Mouse (Mus musculus): Measurements from ENCODE around the gene Aurkb. TPM values are rescaled to one million over a fixed set of nuclear protein-coding genes. Genes with fewer than 3 reads are reported as not detected.

Gene Aurkb
- polyA plus RNA-seq, 1 experiment from 2014 or later = 12.6 TPM

DNA sequence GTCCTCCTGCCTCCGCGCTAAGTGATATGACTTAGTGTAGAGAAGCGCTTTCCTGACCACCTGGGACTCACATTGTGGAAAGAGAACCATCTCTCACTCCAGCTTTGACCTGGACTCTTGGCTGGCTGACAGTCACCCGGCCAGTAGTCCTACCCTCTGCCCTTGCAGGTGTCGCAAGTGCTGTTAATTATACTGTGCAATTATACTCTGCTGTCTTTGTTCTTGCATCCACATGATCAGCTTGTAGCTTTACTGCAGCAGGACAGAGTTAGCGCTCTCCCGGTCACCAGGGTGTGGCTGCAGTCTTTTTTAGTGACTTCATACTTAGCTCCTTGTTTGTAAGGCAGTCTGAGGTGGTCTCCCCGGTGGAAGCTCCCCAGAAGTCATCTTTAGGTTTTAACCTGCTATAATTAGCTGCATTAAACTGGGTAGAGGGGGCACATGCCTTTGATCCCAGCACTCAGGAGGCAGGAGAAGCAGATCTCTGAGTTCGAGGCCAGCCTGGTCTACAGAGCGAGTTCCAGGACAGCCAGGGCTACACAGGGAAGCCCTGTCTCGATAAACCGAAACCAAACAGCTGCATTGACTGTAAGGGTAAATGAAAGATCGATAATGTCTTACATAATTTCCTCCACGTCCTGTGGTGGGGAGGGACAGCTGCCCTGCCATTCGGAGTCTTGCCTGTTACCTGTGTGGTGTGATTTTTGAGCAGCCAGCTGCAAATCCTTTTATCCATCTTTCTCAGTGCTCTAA lies 34.8 kb downstream of the Aurkb start:
- no peak overlapping the region for H3K4me3 ChIP-seq (ENCODE audit: low read depth, low read length)
- no peak overlapping the region for H3K9ac ChIP-seq (ENCODE audit: low read depth, low read length)
- 86% methylated on average over 15 of the region's 15 CpGs for WGBS
- H3K27ac ChIP-seq (ENCODE audit: low read length) = no peak overlapping the region
- H3K4me2 ChIP-seq (ENCODE audit: low read length) = no peak overlapping the region
- no peaks in the 10 kb centered on the region for H3K9me3 ChIP-seq (replicated peaks; ENCODE audit: control insufficient read depth, low read length, poor library complexity, severe bottlenecking)
- no peaks in the 10 kb centered on the region for H3K27me3 ChIP-seq (ENCODE audit: control insufficient read depth, insufficient read depth, low read depth, low read length)
- no peak for ATAC-seq
- no peaks in the 10 kb centered on the region for H3K36me3 ChIP-seq (ENCODE audit: control insufficient read depth, insufficient read depth, low read length)
- no peaks in the 10 kb centered on the region for H3K4me1 ChIP-seq (ENCODE audit: control insufficient read depth, insufficient read depth, low read length)

DNA sequence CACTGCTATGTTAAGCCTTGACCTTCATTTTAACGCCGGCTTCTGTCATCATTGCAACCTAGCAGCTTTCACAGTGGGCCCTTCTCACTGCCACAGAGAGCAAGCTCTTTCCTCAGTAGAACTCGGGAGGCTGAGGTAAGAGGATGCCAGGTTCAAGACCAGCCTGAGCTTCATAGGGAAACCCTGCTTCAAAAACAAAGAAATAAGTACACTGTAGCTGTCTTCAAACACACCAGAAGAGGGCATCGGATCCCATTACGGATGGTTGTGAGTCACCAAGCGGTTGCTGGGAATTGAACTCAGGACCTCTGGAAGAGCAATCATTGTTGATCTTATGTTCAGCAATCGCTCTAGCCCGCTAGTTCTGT lies 35.4 kb downstream of the Aurkb start:
- Histone ChIP-seq H3K4me1 (ENCODE audit: control insufficient read depth, insufficient read depth, low read length) (no peaks in the 10 kb centered on the region), H3K9ac (ENCODE audit: low read depth, low read length) (no peak overlapping the region), H3K9me3 (replicated peaks; ENCODE audit: control insufficient read depth, low read length, poor library complexity, severe bottlenecking) (no peaks in the 10 kb centered on the region), H3K27me3 (ENCODE audit: control insufficient read depth, insufficient read depth, low read depth, low read length) (no peaks in the 10 kb centered on the region), H3K4me3 (ENCODE audit: low read depth, low read length) (no peak overlapping the region), H3K27ac (ENCODE audit: low read length) (no peak overlapping the region), H3K4me2 (ENCODE audit: low read length) (no peak overlapping the region), H3K36me3 (ENCODE audit: control insufficient read depth, insufficient read depth, low read length) (no peaks in the 10 kb centered on the region)
- 89% methylated on average over 8 of the region's 8 CpGs for WGBS
- ATAC-seq = no peak

DNA sequence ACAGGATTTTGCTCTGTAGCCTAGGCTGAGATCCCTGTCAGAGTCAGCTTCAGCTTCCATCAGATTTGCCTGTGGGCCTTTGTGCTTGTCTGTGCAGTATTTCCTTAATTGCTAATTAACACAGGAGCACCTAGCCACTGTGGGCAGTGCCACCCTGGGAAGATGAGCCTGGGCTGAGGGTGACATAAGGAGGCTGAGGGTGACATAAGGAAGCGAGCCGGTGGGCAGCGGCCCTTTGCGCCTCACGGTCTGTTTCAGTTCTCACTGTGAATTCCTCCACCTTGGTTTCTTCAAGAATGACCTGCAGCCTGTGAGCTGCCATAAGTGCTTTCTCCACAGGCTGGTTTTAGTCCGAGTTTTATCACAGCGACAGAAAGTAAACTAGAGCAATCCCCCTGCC lies 36.2 kb downstream of the Aurkb start:
- 86% methylated on average over 7 of the region's 7 CpGs for WGBS
- Histone ChIP-seq H3K4me1 (ENCODE audit: control insufficient read depth, insufficient read depth, low read length) (no peaks in the 10 kb centered on the region), H3K36me3 (ENCODE audit: control insufficient read depth, insufficient read depth, low read length) (no peaks in the 10 kb centered on the region), H3K27me3 (ENCODE audit: control insufficient read depth, insufficient read depth, low read depth, low read length) (no peaks in the 10 kb centered on the region), H3K4me2 (ENCODE audit: low read length) (no peak overlapping the region), H3K9me3 (replicated peaks; ENCODE audit: control insufficient read depth, low read length, poor library complexity, severe bottlenecking) (no peaks in the 10 kb centered on the region), H3K9ac (ENCODE audit: low read depth, low read length) (no peak overlapping the region), H3K27ac (ENCODE audit: low read length) (no peak overlapping the region), H3K4me3 (ENCODE audit: low read depth, low read length) (no peak overlapping the region)
- ATAC-seq = no peak

DNA sequence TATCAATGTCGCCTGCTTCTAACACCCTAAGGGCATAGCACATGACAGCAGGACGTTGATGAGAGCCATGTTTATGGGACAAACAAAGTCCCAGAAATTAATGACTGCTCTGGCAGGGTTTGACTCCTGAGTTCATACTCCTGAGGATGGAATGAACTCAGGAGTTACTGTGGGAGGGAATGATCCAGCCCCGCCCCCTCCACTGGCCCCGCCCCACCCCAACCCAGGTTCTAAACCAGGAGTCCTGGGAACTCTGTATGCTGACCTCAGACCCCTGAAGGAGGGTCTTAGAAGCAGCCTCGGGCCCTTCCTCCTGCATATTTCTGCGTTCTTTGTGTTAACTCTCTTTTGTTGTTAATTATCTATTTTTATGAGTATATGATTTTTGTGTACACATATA lies 40.2 kb downstream of the Aurkb start:
- Histone ChIP-seq H3K9ac (ENCODE audit: low read depth, low read length) (no peak overlapping the region), H3K4me3 (ENCODE audit: low read depth, low read length) (no peak overlapping the region), H3K27me3 (ENCODE audit: control insufficient read depth, insufficient read depth, low read depth, low read length) (no peaks in the 10 kb centered on the region), H3K4me1 (ENCODE audit: control insufficient read depth, insufficient read depth, low read length) (peaks cover 20% of the 10 kb centered on the region), H3K4me2 (ENCODE audit: low read length) (no peak overlapping the region), H3K9me3 (replicated peaks; ENCODE audit: control insufficient read depth, low read length, poor library complexity, severe bottlenecking) (no peaks in the 10 kb centered on the region), H3K36me3 (ENCODE audit: control insufficient read depth, insufficient read depth, low read length) (0 out of 2 replicates have a peak, but pooled peaks cover 2% of the 10 kb centered on the region), H3K27ac (ENCODE audit: low read length) (no peak overlapping the region)
- no peak for ATAC-seq
- WGBS = 59% methylated on average over 6 of the region's 6 CpGs

DNA sequence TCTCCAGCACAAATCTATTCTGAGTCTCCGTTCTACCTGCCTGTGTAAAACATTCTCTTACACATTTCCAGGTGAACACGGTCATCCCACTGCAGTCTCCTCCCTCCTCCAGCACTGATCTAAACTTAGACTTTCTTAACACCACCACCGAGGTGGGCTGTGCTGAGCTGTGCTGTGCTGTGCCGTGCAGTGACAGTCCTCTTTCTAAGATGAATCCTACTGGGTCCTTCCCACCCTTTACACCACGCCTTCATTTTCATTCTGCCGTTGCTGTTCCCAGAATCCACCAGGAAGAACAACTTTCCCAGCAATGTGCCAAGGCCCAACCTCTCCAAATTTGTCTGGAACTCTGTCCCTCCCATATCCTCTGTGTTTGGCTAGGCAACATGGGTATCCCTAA lies 40.9 kb downstream of the Aurkb start:
- no peak overlapping the region for H3K4me3 ChIP-seq (ENCODE audit: low read depth, low read length)
- no peak overlapping the region for H3K4me2 ChIP-seq (ENCODE audit: low read length)
- no peaks in the 10 kb centered on the region for H3K27me3 ChIP-seq (ENCODE audit: control insufficient read depth, insufficient read depth, low read depth, low read length)
- WGBS = 76% methylated on average over 6 of the region's 6 CpGs
- H3K9ac ChIP-seq (ENCODE audit: low read depth, low read length) = no peak overlapping the region
- ATAC-seq = no peak
- H3K9me3 ChIP-seq (replicated peaks; ENCODE audit: control insufficient read depth, low read length, poor library complexity, severe bottlenecking) = no peaks in the 10 kb centered on the region
- H3K36me3 ChIP-seq (ENCODE audit: control insufficient read depth, insufficient read depth, low read length) = peaks cover 6% of the 10 kb centered on the region; the same call in 1 of the 2 replicates
- peaks cover 25% of the 10 kb centered on the region for H3K4me1 ChIP-seq (ENCODE audit: control insufficient read depth, insufficient read depth, low read length)
- H3K27ac ChIP-seq (ENCODE audit: low read length) = no peak overlapping the region

DNA sequence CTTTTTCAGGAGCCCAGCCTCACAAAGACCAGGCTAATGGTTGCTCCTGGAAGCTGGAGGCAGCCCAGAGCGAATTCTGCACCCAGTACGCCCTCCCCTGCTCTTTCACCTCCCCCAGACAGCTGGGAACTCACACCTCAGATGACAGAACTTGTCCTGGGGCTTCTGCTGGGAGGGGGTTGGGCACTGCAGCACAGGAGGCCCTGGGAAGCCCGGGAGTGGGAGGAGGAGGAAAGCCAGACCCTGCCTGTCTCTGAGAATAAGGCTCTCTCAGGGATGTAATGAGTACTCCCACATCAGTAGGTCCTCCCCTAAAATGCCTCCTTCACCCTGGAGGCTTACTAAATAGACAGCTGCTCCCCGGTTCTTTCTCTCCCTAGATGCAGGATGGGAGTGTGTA lies 41.6 kb downstream of the Aurkb start:
- no peak overlapping the region for H3K9ac ChIP-seq (ENCODE audit: low read depth, low read length)
- WGBS = 39% methylated on average over 4 of the region's 4 CpGs
- H3K4me2 ChIP-seq (ENCODE audit: low read length) = no peak overlapping the region
- H3K9me3 ChIP-seq (replicated peaks; ENCODE audit: control insufficient read depth, low read length, poor library complexity, severe bottlenecking) = no peaks in the 10 kb centered on the region
- ATAC-seq = no peak
- H3K27me3 ChIP-seq (ENCODE audit: control insufficient read depth, insufficient read depth, low read depth, low read length) = no peaks in the 10 kb centered on the region
- H3K4me3 ChIP-seq (ENCODE audit: low read depth, low read length) = no peak overlapping the region
- H3K36me3 ChIP-seq (ENCODE audit: control insufficient read depth, insufficient read depth, low read length) = peaks cover 8% of the 10 kb centered on the region; the same call in 1 of the 2 replicates
- peaks cover 27% of the 10 kb centered on the region for H3K4me1 ChIP-seq (ENCODE audit: control insufficient read depth, insufficient read depth, low read length)
- no peak overlapping the region; the same call in 1 of the 2 replicates for H3K27ac ChIP-seq (ENCODE audit: low read length)

DNA sequence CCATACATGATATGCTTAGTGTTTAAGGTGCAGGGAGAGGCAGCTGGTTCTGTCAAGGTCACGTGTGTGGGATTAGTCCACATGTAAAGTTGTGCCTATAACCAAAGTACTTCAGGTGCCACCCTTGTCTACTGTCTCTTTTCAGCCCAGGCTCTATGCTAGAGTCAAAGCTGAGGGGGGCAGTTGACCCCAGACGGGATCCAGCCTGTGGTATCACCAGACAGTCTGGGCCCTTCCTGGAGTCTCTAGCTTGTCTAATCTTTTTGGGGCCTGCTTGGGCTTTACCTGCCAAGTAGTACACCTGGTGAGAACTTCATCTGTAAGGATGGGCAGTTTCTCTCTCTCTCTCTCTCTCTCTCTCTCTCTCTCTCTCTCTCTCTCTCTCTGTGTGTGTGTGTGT lies 42.1 kb downstream of the Aurkb start:
- peak overlapping the region; percentile 98 for H3K27ac ChIP-seq (ENCODE audit: low read length)
- H3K4me2 ChIP-seq (ENCODE audit: low read length) = peak overlapping the region; percentile 85
- ATAC-seq = no peak

DNA sequence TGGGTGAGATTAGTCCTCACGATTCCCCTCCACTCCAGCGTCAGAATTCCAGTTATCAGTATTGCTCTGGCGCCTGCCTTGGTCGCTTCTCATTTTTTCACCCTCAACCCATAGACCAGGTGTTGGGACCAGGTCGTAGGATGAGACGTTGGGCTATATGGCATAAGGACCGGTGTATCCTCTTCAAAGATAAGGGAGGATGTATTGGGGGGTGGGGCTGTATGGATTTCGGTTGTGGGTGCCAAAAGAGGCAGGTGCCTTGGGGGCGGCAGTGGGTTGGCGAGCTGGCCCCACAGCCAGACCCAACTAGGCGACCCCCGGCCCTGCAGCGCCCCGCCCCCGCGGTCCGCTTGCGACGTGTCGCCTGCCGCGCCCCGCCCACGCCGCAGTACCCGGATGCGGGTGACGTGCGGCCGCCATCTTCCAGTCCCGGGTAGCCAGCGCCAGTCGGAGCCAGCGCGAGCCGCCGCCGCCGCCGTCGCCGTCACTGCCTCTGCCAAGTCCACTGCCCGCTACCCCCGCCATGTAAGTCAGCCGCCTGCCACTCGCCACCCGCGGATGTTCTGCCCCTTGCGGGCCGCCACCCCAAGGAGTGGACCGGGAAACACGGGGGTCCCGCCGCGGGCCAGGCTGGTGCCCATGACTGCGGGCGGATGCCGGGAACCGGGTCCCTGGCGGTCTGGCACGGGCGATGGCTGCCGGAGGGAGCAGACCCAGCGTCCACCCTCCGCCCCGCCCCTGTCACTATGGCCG lies 42.8 kb downstream of the Aurkb start, which contains the start of gene Vamp2:
Vamp2 (plus strand) TSS at position 388 of the 753 bp plus-strand sequence.
- WGBS = under 1% methylated on average over 61 of the region's 67 CpGs
- peaks cover 8% of the 10 kb centered on the region; the same call in 1 of the 2 replicates for H3K36me3 ChIP-seq (ENCODE audit: control insufficient read depth, insufficient read depth, low read length)
- peak within 1 kb of the TSS; percentile 98 for H3K27ac ChIP-seq (ENCODE audit: low read length)
- H3K27me3 ChIP-seq (ENCODE audit: control insufficient read depth, insufficient read depth, low read depth, low read length) = no peaks in the 10 kb centered on the region
- peaks cover 27% of the 10 kb centered on the region for H3K4me1 ChIP-seq (ENCODE audit: control insufficient read depth, insufficient read depth, low read length)
- peak within 1 kb of the TSS; percentile 99 for H3K9ac ChIP-seq (ENCODE audit: low read depth, low read length)
- H3K9me3 ChIP-seq (replicated peaks; ENCODE audit: control insufficient read depth, low read length, poor library complexity, severe bottlenecking) = no peaks in the 10 kb centered on the region
- peak within 1 kb of the TSS; percentile 83 for H3K4me3 ChIP-seq (ENCODE audit: low read depth, low read length)
- H3K4me2 ChIP-seq (ENCODE audit: low read length) = peak within 1 kb of the TSS; percentile 85
- ATAC-seq = peak; percentile 82

More for the DNA sequence above, 42.1 kb downstream of the Aurkb start:
- Histone ChIP-seq H3K9ac (ENCODE audit: low read depth, low read length) (no peak overlapping the region; the same call in 1 of the 2 replicates), H3K9me3 (replicated peaks; ENCODE audit: control insufficient read depth, low read length, poor library complexity, severe bottlenecking) (no peaks in the 10 kb centered on the region), H3K4me3 (ENCODE audit: low read depth, low read length) (no peak overlapping the region), H3K27me3 (ENCODE audit: control insufficient read depth, insufficient read depth, low read depth, low read length) (no peaks in the 10 kb centered on the region), H3K4me1 (ENCODE audit: control insufficient read depth, insufficient read depth, low read length) (peaks cover 27% of the 10 kb centered on the region), H3K36me3 (ENCODE audit: control insufficient read depth, insufficient read depth, low read length) (peaks cover 8% of the 10 kb centered on the region; the same call in 1 of the 2 replicates)
- WGBS = 75% methylated on average over 2 of the region's 2 CpGs

All from midbrain, embryonic 16.5 days (tissue).